Mouse (Mus musculus) cortical plate, adult 2 months (tissue): ENCODE results near the gene Ap4e1.

Experiments used
- CTCF ChIP-seq: fragments of 200-500 bp; IDR thresholded peaks from 2 replicates; pipeline ENCODE4 v1.5.1; 2011; ENCODE audit warnings: mild to moderate bottlenecking, control low read depth, low read length; ENCODE audit not compliant: insufficient read depth; ENCODE audit errors: extremely low read depth
- POLR2A ChIP-seq: fragments of 200-500 bp; IDR thresholded peaks from 2 replicates; pipeline ENCODE4 v1.6.1; 2011; ENCODE audit warnings: mild to moderate bottlenecking, low read length, control low read depth; ENCODE audit not compliant: insufficient read depth; ENCODE audit errors: extremely low read depth

- TF ChIP-seq POLR2A (no peak), CTCF (no peak)
Observed at GRCm38 (mm10) chr2:127074116-127074515, 65.6 kb downstream of the Ap4e1 start.
